Mouse (Mus musculus) monocyte, adult 5-6 weeks (primary cell): ENCODE measurements around the gene Galntl5. TPM values are rescaled to one million over a fixed set of nuclear protein-coding genes. Genes with fewer than 3 reads are reported as not detected.
"Not testable (repeated sequence)": the region's sequence is repeated elsewhere in the genome, so short reads cannot be mapped to it uniquely, and the experiment has no call there.

Experiments used
- ATAC-seq: fragments of 153-309, 156-312 bp; replicated peaks from 2 replicates; pipeline ENCODE4 v1.8.0; 2017; ENCODE audit warnings: mild to moderate bottlenecking; ENCODE audit not compliant: low TSS enrichment, insufficient number of reproducible peaks, severe bottlenecking, poor library complexity, low FRiP score
- total RNA-seq: library from RNA; stranded (forward); fragments of 200-1000, 200-491, 200-594 nt; gene quantifications from 3 replicates; pipeline ENCODE4 v1.2.3, GENCODE M21; 2017

Gene Galntl5
- total RNA-seq, 1 experiment from 2014 or later: not detected

DNA sequence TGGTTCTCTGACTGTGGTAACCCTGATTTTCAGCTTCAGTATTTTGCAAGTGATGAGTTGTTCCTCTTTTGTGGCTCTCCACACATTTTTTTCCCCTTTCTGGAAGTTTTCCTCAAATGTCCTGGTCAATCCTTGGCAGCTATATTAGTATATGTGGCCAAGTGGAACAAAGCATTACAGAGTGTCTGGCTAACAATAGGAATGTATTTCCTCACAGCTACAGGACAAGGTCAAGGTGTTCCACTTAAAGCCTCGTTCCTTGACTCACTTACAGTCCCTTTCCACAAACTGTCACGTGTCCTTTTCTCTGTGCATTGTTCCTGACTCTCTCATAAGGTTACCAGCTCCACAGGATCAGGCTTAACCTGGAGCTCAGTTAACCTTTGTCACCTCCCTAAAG, 3.3 kb downstream of the Galntl5 start:
- no peak for ATAC-seq

DNA sequence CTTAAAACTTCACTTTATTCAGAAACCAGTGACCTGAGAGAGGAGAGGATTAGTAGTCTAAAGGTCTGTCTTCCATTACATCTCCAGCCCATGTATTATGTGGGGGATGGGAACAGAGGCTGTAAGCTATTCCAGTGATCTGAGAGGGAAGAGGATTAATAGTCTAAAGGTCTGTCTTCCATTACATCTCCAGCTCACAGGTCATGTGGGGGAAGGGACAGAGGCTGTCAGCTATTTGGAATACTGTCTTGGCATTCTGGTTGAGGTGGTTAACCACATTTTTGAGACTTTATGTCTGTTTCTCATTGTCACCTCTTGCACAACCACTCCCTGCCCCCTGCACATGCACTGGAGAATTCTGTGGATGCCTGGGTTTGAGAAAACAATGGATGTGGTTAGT, 6.5 kb downstream of the Galntl5 start:
- no peak for ATAC-seq

DNA sequence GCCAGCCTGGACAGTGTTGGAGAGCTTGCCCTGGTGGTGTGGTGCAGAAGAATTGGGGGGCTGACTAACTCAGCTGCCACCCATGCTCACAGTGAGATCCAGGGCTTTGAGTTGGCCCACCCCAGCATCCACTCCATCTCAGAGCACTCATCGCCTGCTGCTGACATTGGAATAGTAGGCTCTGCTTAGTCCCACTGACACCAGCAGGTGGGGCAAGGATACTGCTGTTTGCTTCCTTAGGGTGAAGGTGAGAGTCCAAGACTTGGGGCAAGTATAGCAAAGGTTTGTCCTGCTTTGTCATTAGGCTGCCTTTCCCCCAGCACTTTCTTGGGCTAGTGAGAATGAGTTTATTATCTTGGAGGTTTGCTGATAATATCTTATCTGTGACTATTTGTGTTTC, 7.5 kb downstream of the Galntl5 start:
- ATAC-seq: no peak

DNA sequence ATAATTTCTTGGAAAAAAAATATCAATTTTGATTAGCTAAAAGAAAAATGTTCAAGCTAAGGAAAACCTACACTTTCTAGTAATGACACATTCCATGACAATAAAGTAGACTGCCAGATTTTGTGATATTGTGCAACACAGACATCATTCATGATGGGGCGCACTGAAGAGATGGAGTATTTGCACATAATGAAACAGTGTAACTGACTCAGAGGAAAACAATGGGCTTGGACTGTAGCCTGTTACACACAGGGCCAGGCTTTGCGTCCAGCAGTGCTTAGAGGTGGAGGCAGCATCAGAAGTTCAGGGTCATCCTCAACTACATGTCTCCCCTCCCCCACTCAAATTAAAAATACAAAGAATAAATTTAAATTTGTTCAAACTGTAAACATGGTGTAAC, 9.3 kb downstream of the Galntl5 start:
- no peak for ATAC-seq

DNA sequence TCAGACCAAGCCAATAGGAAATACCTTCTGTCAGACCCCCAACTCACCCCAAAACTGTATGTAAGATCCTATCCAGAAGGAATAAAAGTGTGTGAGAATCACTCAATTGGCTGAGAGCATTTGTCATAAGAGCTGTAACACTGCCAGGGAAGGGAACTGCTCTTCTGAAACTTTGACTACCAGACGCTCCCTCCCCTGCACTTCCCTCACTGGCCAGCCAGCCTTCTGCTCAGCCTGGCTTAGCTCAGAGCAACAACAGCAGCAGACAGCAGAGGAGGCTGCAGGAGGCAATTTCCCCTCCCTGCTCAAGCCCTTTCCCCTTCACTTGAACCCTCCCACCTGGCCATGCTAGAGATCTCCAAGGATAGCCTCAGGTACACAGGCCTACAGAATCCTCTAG, 30.6 kb downstream of the Galntl5 start:
- no peak for ATAC-seq

DNA sequence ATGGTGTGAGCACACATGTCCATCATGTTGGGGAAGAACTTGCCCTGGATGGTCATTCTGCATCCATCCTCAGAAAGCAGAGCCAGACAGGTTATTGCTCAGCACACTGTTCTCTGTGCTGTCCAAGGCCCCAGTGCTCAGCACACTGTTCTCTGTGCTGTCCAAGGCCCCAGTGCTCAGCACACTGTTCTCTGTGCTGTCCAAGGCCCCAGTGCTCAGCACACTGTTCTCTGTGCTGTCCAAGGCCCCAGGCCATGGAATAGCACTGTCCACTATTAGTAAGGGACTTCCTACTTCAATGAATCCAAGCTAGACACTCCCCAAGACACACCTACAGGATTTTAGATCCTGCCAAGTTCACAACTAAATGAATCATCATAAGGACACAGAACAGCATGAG, 32.0 kb downstream of the Galntl5 start:
- not testable (repeated sequence) for ATAC-seq

DNA sequence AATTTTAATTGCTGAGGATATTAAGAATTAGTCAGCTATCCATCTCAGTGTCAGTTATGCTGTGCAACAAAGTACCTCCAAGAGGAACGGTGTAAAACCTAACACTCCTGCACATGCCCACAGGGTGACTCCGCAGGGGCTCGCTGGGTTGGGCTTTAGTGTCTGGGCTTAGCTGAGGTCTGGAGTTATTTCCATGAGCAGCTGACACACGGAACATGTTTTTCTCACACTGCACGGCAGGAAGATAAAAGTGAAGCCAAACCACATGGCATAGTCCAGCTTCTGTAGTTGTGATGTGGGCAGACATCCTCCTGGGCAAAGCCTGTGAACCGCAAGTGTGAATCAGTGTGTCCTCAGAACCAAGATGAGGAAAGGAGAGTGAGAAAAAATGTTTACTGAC, 33.7 kb downstream of the Galntl5 start:
- no peak for ATAC-seq

DNA sequence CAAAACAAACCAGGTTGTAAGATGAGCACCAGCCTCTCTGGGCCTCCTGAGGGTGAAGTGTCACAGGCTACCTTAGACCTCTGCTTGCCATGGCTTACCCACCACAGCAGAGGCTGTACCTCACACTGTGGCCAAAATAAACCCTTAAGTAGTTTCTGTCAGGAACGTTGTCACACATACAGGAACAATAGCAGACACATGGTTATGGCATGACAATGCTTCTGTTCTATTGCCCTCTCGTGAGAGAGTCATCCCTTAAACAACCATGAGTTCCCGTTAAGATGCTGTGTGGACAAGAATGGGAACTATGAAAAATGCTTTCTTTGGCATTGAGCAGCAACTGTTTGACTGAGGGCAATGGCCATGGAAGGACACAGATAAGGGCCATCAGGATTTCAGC, 40.3 kb downstream of the Galntl5 start, which contains the start of gene Galnt11:
Galnt11 (plus strand) TSS at position 301 of the 400 bp plus-strand sequence.
- ATAC-seq: no peak

DNA sequence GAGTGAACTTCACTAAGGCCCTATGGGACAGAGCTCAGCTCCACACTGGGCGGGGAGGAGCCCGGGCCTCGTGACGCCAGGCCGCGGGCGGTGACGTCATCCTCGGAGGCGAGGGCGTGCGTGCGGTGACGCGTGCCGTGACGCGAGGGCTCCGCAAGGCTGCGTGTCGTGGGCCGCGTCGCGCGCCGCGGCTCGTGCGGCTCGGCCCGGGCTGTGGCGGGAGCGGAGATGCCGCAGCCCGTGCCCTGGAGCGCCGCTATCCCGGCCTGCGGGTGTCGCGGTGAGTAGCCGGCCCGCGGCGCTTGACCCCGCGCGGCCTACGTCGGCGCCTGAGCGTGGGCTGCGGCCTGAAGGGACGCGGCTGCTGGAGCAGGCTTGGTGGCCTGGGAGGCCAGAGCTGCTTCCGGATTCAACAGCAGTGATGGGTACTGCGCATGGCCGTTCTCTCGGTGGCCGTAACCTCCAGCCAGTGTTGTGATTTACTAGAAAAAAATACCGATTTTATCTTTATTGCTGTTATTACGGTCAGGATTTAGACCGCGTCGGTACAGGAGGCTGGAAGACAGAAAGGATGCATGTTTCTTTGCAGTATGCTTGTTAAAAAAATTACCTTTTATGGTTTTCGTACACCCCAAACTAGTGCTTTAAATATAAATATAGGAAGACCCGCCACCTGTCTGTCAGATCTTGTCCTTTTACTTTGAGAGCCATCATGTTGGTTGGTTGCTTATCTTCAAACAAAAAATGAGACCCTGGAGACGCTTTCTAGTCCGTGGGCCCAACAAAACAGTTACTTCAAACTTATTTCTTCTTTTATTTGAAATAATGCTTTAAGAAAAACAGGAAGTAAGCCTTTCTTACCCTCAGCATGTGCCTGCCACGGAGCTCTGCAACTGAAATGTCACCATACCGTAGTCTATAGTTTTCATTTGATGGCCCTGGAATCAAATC, 41.8 kb downstream of the Galntl5 start, which contains the start of gene E130116L18Rik:
E130116L18Rik (minus strand) TSS at position 402 of the 951 bp plus-strand sequence.
- peak; percentile 84 for ATAC-seq

DNA sequence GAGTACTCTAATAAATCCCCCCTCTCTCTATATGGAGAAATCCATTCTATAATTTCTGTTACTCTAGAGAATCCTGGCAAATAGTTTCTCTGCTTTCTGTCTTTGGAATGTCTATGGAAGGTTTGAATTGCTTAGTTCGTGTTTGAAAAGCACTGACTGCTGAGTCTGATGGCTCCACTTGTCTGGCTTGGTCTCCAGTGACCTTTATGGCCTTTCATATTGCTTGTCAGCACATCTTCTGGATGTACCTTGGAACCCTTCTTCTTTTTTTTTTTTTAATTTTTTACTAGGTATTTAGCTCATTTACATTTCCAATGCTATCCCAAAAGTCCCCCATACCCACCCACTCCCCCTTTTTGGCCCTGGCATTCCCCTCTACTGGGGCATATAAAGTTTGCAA, 43.1 kb downstream of the Galntl5 start:
- ATAC-seq: not testable (repeated sequence)

DNA sequence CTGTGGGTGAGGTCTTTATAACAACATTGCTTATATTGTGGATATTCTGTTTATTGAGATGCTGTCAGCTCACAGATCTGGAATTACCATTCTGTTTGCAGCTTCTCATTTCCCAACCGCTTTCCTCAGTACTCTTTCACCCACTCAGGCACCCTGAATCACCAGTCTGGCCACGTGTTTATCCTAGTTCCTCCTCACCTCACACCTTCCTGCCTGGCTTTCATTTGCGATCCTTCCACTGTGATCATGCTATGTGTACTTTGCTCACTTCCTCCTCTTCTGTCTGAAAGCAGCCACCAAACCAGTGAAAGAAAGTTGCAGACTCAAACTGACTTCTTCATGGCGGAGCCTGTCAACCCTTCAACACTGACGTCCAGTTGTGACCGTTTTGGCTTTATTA, 61.8 kb downstream of the Galntl5 start:
- no peak for ATAC-seq

DNA sequence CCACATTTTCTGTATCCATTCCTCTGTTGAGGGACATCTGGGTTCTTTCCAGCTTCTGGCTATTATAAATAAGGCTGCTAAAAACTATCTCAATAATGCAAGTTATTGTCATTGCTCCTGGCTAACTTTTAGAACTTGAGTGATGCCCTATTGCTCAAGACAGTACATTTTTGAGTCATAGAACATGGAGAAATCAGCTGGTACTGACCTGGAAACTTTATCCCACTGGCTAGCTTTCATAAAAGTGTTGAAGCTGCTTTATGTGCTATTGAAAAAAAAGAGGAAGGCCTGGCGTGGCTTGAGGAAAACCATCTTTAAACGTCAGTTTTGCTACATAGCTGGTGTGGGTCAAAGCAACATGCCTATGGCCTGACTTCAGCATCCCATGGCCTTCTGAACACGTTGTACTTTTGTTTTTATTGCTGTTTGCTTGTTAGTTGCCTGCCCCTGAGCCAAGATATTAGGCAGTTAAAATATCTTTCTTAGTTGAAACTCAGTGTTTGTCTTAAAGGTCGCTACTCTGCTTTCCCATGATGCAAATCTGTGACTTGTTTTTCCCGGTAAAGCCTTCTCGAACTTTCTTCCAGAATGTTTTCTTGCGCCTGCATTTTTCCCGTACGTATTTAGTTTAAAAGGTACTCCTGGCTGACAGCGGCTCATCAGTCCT, 64.7 kb downstream of the Galntl5 start:
- ATAC-seq: no peak

DNA sequence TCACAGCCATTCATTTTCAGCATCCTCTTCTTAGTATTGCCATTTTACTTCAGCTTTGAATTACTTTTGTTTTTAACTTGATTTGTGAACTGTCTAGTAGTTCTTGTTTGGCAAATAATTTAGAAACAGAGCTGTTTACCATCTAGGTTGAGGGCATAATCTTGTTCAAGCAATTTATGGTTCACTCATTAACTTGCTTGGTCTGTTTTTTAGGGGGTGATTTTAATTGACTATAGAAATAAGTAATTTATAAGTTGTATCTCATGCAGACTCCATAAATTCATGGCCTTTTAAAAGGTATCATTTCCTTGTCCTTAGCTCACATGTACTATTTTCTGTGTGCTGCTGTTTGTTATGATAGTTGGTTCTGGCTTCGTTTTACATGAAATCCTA, 65.2 kb downstream of the Galntl5 start:
- no peak for ATAC-seq

DNA sequence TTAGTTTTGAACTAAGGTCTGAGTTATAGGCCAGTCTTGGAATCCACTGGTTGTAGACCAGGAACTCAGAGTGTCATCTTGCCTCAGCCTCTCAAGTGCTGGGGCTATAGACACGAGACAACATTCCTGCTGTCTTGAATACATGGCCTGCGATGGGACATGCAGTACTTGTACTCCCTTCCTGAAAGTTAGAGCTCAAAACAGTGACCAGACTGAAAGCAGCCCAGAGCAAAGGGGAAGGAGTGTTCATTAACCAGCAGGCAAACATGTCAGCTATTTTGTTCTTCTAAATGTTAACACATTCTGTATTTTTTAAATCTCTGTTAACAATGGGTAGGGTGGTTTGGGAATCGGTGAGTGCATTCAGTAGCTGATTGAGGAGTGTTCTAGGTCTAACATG, 65.8 kb downstream of the Galntl5 start:
- no peak for ATAC-seq

DNA sequence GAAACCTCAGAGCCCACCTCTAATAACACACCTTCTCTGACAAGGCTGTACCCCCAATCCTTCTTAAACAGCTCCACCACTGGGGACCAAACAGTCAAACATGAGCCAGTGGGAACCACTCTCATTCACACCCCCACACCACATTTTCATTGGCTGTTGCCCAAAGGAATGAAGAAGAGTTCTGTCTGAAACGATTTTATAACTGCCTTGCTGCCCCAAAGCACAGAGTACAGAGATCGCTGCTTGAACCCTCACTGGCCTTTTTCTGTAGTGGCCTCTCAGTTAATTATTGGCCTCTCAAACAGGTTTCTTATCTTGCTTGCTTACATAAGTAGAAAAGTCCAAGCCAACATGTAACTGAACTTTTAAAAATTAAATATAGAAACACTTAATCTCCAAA, 71.2 kb downstream of the Galntl5 start:
- no peak for ATAC-seq

DNA sequence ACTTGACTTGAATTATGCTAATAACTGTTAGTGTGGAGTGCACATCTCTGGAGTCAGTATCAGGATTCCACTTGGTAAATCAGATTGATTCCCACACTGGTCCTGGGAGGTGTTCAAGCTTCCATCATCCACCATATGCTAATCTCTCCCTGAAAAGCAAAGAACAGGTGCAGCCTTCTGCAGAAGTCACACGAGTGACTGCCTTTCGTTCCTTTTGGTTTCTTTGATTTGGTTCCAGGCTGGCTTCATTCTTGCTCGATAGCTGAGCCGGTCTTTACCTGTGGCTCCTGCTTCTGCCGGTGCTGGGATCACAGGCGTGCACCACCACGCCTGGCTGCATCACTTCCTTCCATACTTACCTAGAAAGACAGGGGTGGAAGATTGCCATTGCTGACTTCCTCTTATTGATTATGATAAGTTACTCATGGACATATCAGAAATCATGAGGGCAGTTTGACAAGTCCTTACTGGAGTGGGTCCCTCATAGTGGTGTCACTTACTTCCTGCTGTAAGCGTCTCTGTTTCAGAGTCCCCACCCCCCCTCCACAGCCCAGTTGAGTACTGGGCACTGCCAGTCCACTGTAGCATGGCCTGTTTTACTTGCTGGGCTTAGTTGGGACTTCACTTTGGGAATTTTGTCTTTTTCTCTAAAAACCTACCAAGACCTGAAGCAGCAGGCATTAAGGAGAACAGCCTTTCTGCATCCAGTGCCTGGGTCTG, 71.7 kb downstream of the Galntl5 start:
- no peak for ATAC-seq

DNA sequence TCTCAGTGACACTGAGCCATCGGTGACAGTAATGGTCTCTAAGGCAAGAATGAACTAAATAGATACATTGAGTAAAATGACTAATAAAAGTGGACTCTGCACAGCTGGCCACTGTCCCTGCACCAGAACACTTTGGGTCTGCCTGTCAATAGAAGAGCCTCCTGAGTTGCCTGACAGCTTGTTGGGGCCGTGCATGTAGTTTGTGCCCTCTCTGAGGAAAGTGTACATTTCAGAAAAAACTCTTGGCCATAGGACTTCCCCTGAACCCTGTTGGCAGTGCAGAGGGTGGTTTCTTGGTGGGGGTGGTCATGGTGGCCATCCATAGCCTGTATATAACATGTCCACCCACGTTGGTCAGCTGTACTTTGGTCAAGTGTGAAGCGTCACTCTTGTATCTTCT, 73.2 kb downstream of the Galntl5 start:
- no peak for ATAC-seq

DNA sequence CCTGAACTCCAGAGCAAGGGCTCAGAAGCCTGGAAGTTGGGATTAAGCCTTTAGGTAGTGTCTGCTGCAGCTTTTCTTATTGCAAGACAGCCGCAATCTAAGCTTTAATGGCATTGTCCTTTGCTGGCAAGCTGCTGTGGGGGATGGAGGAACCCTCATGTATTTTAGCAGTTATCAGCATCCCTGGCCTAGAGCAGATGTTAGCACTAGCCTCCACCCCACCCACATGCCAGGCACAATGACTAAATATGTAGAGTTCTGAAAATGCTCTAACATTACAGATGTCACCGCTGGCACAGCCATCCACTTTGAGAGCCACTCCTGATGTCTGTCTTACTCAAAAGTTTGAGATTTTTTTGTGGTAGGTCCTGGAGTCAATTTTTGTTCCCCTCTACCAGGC, 75.4 kb downstream of the Galntl5 start:
- ATAC-seq: no peak

DNA sequence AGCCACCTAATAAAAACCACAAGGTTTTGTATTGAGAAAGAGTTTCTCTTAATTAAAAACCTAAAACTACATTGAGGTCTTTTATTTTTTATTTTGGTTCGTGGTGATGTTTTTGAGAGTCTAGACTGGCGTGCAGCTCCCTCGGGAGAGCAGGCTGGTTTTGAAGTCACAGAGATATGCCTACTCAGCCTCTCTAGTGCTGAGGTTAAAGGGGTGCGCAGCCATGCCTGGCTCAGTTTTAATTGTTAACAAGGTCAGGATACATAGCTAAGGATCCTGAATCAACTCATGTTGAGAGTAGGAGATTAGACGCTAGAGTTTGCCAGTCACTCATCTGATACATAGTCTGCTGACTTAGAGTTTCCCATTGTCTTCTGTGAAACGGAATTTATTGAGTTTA, 80.2 kb downstream of the Galntl5 start:
- no peak for ATAC-seq
